Mouse (Mus musculus) erythroblast, embryonic 14.5 days (primary cell): ENCODE data around the gene Lhpp.

ENCODE experiments used
- GATA1 ChIP-seq: IDR thresholded peaks from 2 replicates; pipeline ENCODE4 v1.6.1; 2012; ENCODE audit warnings: low read length, inconsistent platforms, mixed read lengths
- TAL1 ChIP-seq: IDR thresholded peaks from 3 replicates; pipeline ENCODE4 v1.6.1; 2012; ENCODE audit warnings: low read length, inconsistent platforms, mixed read lengths

GRCm38 (mm10) chr7:132688721-132689120 lies 78.3 kb downstream of the Lhpp start:
- TF ChIP-seq TAL1, result no peak
- TF ChIP-seq GATA1, result no peak
